Mouse (Mus musculus): ENCODE results near the gene Gtf3c5. TPM values are rescaled to one million over a fixed set of nuclear protein-coding genes. Genes with fewer than 3 reads are reported as not detected.

The Gtf3c5 gene
- total and polyA plus RNA-seq, 3 experiments, result 22.5 to 50.2 TPM; not detected in 1

GRCm38 (mm10) chr2:28525219-28525942, 58.2 kb downstream of the Gtf3c5 start:
- Histone ChIP-seq H3K79me2 (ENCODE audit: control insufficient read depth, insufficient read depth, low read length, poor library complexity) (no peaks in the 10 kb centered on the region), H3K4me3 (ENCODE audit: control insufficient read depth in 1 of 2, insufficient read depth in 1 of 2, low read depth in 2 of 2, low read length in 2 of 2) (no peak overlapping the region), H3K27me3 (ENCODE audit: control insufficient read depth in 1 of 2, insufficient read depth in 2 of 2, low read length in 2 of 2) (no peaks in the 10 kb centered on the region), H3K27ac (ENCODE audit: control insufficient read depth, low read depth, low read length) (no peak overlapping the region), H3K9ac (ENCODE audit: control insufficient read depth, low read depth, low read length, poor library complexity, severe bottlenecking) (no peak overlapping the region), H3K4me1 (ENCODE audit: control insufficient read depth in 1 of 2, insufficient read depth in 2 of 2, low read length in 2 of 2) (peaks cover 0 to 3% of the 10 kb centered on the region in 2 experiments; a peak in 3 of 4 replicates), H3K36me3 (ENCODE audit: control insufficient read depth in 1 of 2, insufficient read depth in 2 of 2, low read length in 2 of 2) (peaks cover 0 to 2% of the 10 kb centered on the region in 2 experiments; a peak in 1 of 4 replicates), H3K9me3 (replicated peaks; ENCODE audit: insufficient read depth, low read length) (no peaks in the 10 kb centered on the region)
- no peak for DNase-seq (ENCODE audit: low read depth, low spot score)
- TF ChIP-seq HCFC1 (IDR thresholded peaks at IDR 0.05; ENCODE audit: low read depth, low read length), result no peak
- TF ChIP-seq RAD21 (IDR thresholded peaks at IDR 0.05; ENCODE audit: low read depth, low read length), result no peak
- no peak for TF ChIP-seq RCOR1 (IDR thresholded peaks at IDR 0.05; ENCODE audit: low read depth, low read length)
- TF ChIP-seq NRF1 (IDR thresholded peaks at IDR 0.05; ENCODE audit: insufficient read depth, low read depth, low read length, poor library complexity, severe bottlenecking), result no peak

DNA sequence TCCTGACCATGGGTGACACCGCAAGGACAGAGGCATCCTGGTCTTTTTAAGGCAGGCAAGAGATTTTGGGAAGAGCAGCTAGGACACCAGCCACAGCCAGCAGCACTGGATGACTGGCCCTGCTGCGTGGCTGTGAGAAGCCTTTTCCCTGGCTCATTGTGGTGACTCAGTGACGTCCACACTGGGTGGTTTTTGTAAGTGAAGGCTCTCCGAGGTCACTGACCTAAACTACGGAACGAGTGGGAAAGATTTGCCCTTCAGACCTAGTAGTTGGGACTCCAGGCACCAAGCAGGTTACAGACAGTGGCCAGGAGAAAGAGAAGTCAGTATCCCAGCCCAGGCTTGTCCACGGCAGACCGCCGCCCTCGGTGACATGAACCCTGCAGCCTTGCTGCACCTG, 59.1 kb downstream of the Gtf3c5 start:
- Histone ChIP-seq H3K79me2 (ENCODE audit: control insufficient read depth, insufficient read depth, low read length, poor library complexity) (no peaks in the 10 kb centered on the region), H3K9me3 (replicated peaks; ENCODE audit: insufficient read depth, low read length) (no peaks in the 10 kb centered on the region), H3K27ac (ENCODE audit: control insufficient read depth, low read depth, low read length) (no peak overlapping the region), H3K9ac (ENCODE audit: control insufficient read depth, low read depth, low read length, poor library complexity, severe bottlenecking) (no peak overlapping the region), H3K4me3 (ENCODE audit: control insufficient read depth in 1 of 2, insufficient read depth in 1 of 2, low read depth in 2 of 2, low read length in 2 of 2) (no peak overlapping the region), H3K36me3 (ENCODE audit: control insufficient read depth in 1 of 2, insufficient read depth in 2 of 2, low read length in 2 of 2) (peaks cover 0 to 2% of the 10 kb centered on the region in 2 experiments; a peak in 1 of 4 replicates), H3K4me1 (ENCODE audit: control insufficient read depth in 1 of 2, insufficient read depth in 2 of 2, low read length in 2 of 2) (peaks cover 0 to 3% of the 10 kb centered on the region in 2 experiments; a peak in 3 of 4 replicates), H3K27me3 (ENCODE audit: control insufficient read depth in 1 of 2, insufficient read depth in 2 of 2, low read length in 2 of 2) (no peaks in the 10 kb centered on the region)
- TF ChIP-seq E2F4 (IDR thresholded peaks at IDR 0.05; ENCODE audit: borderline replicate concordance, low read depth, low read length) (no peak), MEF2A (IDR thresholded peaks at IDR 0.05; ENCODE audit: extremely low read depth, insufficient replicate concordance, low read depth, low read length, poor library complexity, severe bottlenecking) (no peak)
- no peak for DNase-seq (ENCODE audit: low read depth, low spot score)

DNA sequence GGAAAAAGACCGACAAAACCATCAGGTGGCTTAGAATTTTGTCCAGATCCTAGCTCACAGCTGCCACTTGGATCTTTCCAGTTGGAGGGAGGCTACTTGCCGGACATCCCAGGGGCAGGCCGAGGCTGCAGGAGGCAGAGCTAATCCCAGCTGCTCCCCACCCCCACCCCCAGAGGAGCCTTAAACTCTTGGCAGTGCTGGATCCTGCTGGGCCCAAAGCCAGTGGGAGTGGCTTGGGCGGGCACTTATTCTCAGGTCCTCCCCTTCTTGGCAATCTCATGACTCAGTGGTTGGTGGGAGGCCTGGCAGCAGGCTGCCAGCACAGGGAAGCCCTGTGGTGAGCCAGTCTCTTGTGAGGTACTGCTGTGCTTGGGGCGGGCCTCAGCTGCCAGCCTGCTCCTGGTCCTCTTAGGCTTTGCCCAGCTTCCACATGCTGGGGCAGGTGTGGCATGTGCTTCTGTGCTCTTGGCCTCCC, 59.9 kb downstream of the Gtf3c5 start:
- no peak overlapping the region for H3K27ac ChIP-seq (ENCODE audit: control insufficient read depth, low read depth, low read length)
- no peak overlapping the region for H3K4me3 ChIP-seq (ENCODE audit: control insufficient read depth in 1 of 2, insufficient read depth in 1 of 2, low read depth in 2 of 2, low read length in 2 of 2)
- no peaks in the 10 kb centered on the region for H3K79me2 ChIP-seq (ENCODE audit: control insufficient read depth, insufficient read depth, low read length, poor library complexity)
- H3K27me3 ChIP-seq (ENCODE audit: control insufficient read depth in 1 of 2, insufficient read depth in 2 of 2, low read length in 2 of 2), result no peaks in the 10 kb centered on the region
- peaks cover 0 to 2% of the 10 kb centered on the region in 2 experiments; a peak in 1 of 4 replicates for H3K36me3 ChIP-seq (ENCODE audit: control insufficient read depth in 1 of 2, insufficient read depth in 2 of 2, low read length in 2 of 2)
- TF ChIP-seq POLR2AphosphoS2 (IDR thresholded peaks at IDR 0.05; ENCODE audit: low read length), result no peak
- peak; percentile 11; the same call in 1 of the 2 replicates for TF ChIP-seq CHD2 (IDR thresholded peaks at IDR 0.05; ENCODE audit: low read length)
- H3K9ac ChIP-seq (ENCODE audit: control insufficient read depth, low read depth, low read length, poor library complexity, severe bottlenecking), result no peak overlapping the region
- H3K9me3 ChIP-seq (replicated peaks; ENCODE audit: insufficient read depth, low read length), result no peaks in the 10 kb centered on the region
- peak; percentile 85 for DNase-seq (ENCODE audit: low read depth, low spot score)
- peaks cover 0 to 3% of the 10 kb centered on the region in 2 experiments; a peak in 3 of 4 replicates for H3K4me1 ChIP-seq (ENCODE audit: control insufficient read depth in 1 of 2, insufficient read depth in 2 of 2, low read length in 2 of 2)

All from MEL (cell line).